Mouse (Mus musculus) spleen, adult 10 weeks (tissue): ENCODE data around the gene Anxa4. TPM values are rescaled to one million over a fixed set of nuclear protein-coding genes. Genes with fewer than 3 reads are reported as not detected.

Source experiments
- polyA plus RNA-seq: library from polyadenylated mRNA; stranded (reverse); fragments of 350-450 nt; fragmentation: Illumina TruSeq; extraction: RNeasy Lipid Tissue Mini Kit (QIAGEN cat#74804); gene quantifications from one replicate; pipeline ENCODE4 v1.2.3, GENCODE M21; 2015; ENCODE audit warnings: low replicate concordance; ENCODE audit not compliant: insufficient read depth

Gene Anxa4
- 41.2 TPM for polyA plus RNA-seq

GRCm38 (mm10) chr6:86793021-86793815, at the start of gene Anxa4:
Gene Anxa4 (minus strand): TSS chr6:86793584.

GRCm38 (mm10) chr6:86733183-86733876, 60.1 kb downstream of the Anxa4 start, which contains the start of gene Gmcl1:
Gene Gmcl1 (minus strand): TSS chr6:86733383.

Other genes with a start within 250 kb of the Anxa4 start
- 3.7 TPM for gene Asprv1, start 165.4 kb downstream of the Anxa4 start, polyA plus RNA-seq
- gene Mxd1, start 124.4 kb downstream of the Anxa4 start, polyA plus RNA-seq: 26.4 TPM
- 67.8 TPM for gene Snrnp27, start 109.1 kb downstream of the Anxa4 start, polyA plus RNA-seq
- 38.0 TPM for gene Gmcl1, start 60.2 kb downstream of the Anxa4 start, polyA plus RNA-seq
- 30.6 TPM for gene Aak1, start 55.9 kb upstream of the Anxa4 start, polyA plus RNA-seq
- 84.9 TPM for gene Nfu1, start 215.7 kb upstream of the Anxa4 start, polyA plus RNA-seq
- gene Gfpt1, start 249.3 kb upstream of the Anxa4 start, polyA plus RNA-seq: 37.7 TPM